Mouse (Mus musculus): ENCODE data around the gene Foxj2. TPM values are rescaled to one million over a fixed set of nuclear protein-coding genes. Genes with fewer than 3 reads are reported as not detected.

The Foxj2 gene
- polyA plus RNA-seq, 1 experiment from 2014 or later, result 8.8 TPM

GRCm38 (mm10) chr6:122786275-122786674, 33.4 kb upstream of the Foxj2 start:
- no peak overlapping the region for H3K4me3 ChIP-seq (ENCODE audit: low read depth, low read length)
- no peak overlapping the region for H3K4me2 ChIP-seq (ENCODE audit: low read depth, low read length)
- 31% methylated on average over 5 of the region's 5 CpGs for WGBS
- peak; percentile 71; the same call in 1 of the 2 replicates for ATAC-seq (ENCODE audit: low read depth)
- no peaks in the 10 kb centered on the region for H3K4me1 ChIP-seq (ENCODE audit: control insufficient read depth, insufficient read depth, low read length)
- no peaks in the 10 kb centered on the region for H3K36me3 ChIP-seq (ENCODE audit: control insufficient read depth, insufficient read depth, low read length)
- H3K27ac ChIP-seq (ENCODE audit: low read depth, low read length), result no peak overlapping the region
- no peak overlapping the region for H3K9ac ChIP-seq (replicated peaks; ENCODE audit: low read depth, low read length)
- H3K27me3 ChIP-seq (ENCODE audit: control insufficient read depth, insufficient read depth, low read length), result no peaks in the 10 kb centered on the region
- no peaks in the 10 kb centered on the region for H3K9me3 ChIP-seq (ENCODE audit: control insufficient read depth, low read length)

DNA sequence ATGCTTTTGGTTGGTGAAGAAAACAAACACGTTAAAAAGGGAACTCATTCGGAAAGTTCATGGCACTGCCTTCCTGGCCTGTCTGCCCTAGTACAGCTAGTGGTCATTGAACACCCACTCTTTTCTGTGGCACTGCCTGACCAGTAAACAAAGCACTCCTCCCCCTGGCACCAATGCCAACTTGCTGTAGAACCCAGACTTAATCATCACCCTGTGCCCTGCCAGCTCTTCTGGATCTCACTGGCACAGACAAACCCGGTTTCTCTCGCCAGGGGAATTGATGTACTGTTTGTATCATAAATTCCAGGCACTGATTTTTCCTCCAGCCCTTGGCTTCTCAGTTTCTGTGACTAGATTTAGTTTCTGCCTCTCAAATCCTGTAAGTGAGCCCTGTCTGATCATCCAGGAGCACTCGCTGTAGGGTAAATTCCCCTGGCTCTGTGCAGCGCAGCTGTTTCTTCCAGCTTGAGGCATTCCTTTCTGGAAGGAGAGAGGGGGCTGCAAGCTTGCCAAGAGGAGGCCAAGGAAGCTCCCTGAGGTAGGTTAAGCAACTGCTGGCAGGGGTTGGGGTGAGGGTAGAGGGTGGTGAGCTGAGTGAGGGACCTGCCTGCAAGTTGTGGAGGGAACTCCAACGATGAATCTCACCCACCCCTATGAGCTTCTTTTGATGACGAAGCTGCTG, 24.3 kb upstream of the Foxj2 start:
- Histone ChIP-seq H3K36me3 (ENCODE audit: control insufficient read depth, insufficient read depth, low read length) (no peaks in the 10 kb centered on the region), H3K9ac (replicated peaks; ENCODE audit: low read depth, low read length) (no peak overlapping the region), H3K27me3 (ENCODE audit: control insufficient read depth, insufficient read depth, low read length) (no peaks in the 10 kb centered on the region), H3K4me3 (ENCODE audit: low read depth, low read length) (no peak overlapping the region), H3K4me1 (ENCODE audit: control insufficient read depth, insufficient read depth, low read length) (no peaks in the 10 kb centered on the region), H3K4me2 (ENCODE audit: low read depth, low read length) (no peak overlapping the region), H3K9me3 (ENCODE audit: control insufficient read depth, low read length) (no peaks in the 10 kb centered on the region), H3K27ac (ENCODE audit: low read depth, low read length) (no peak overlapping the region)
- WGBS, result 82% methylated on average over 8 of the region's 8 CpGs
- ATAC-seq (ENCODE audit: low read depth), result no peak

DNA sequence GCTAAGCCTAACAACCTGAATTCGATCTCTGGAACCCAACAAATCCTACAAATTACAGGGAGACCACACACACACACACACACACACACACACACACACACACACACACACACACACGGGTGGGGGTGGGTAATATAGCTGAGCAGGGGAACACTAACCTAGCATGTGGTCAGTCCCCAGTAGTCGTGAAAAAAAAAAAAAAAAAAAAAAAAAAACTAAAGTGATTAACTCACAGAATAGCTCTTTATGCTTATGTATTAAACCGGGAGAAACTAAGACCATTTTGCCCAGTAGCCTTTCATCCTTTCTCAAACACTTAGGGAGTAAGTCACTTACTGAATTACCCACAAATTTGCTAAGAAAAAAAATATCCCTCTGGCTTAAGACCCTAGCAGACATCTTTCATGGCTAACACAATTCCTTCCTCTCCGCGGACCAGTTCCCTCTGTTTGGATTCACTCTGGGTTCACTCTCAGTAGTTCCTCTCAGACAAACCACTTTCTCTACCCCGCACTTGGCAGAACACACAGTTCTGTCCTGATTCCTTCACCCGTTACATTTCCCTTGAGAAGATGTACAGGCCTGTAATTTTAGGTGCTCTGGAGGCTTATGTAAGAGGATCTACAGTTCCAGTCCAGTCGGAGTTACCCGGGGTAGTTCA, 18.9 kb upstream of the Foxj2 start:
- Histone ChIP-seq H3K9me3 (ENCODE audit: control insufficient read depth, low read length) (no peaks in the 10 kb centered on the region), H3K27me3 (ENCODE audit: control insufficient read depth, insufficient read depth, low read length) (no peaks in the 10 kb centered on the region), H3K4me2 (ENCODE audit: low read depth, low read length) (peak overlapping the region; percentile 97), H3K4me1 (ENCODE audit: control insufficient read depth, insufficient read depth, low read length) (no peaks in the 10 kb centered on the region), H3K9ac (replicated peaks; ENCODE audit: low read depth, low read length) (peak overlapping the region; percentile 74; the same call in 1 of the 2 replicates), H3K4me3 (ENCODE audit: low read depth, low read length) (peak overlapping the region; percentile 59), H3K27ac (ENCODE audit: low read depth, low read length) (no peak overlapping the region), H3K36me3 (ENCODE audit: control insufficient read depth, insufficient read depth, low read length) (no peaks in the 10 kb centered on the region)
- no peak; the same call in 1 of the 2 replicates for ATAC-seq (ENCODE audit: low read depth)
- WGBS, result 46% methylated on average over 10 of the region's 10 CpGs

DNA sequence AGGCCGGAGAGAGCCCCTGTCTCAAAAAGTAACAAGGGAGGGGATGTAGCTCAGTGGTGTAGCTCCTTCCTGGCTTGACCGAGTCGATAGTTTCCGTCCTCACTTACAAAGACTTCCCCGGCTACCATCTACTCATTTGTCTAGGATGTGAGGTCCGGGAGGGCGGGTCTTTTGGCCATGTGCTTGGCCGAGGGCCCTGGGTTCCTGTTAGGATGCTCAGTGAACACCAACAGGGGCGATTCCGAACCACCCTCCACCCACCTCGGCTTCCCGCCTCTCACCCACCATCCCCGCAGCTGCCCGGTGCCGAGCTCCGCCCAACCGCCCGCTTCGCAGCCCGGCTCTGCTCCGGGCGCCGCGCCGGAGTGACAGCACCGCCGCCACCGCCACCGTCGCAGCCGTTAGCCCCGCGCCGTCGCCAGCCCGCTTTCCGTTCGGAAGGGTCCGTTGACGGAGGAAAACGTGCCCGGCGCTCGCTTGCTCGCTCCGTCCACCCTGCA, 18.4 kb upstream of the Foxj2 start, which contains the start of gene Slc2a3:
TSS of gene Slc2a3 (minus strand) at position 340 of the 500 bp plus-strand sequence.
- WGBS, result under 1% methylated on average over 46 of the region's 46 CpGs

DNA sequence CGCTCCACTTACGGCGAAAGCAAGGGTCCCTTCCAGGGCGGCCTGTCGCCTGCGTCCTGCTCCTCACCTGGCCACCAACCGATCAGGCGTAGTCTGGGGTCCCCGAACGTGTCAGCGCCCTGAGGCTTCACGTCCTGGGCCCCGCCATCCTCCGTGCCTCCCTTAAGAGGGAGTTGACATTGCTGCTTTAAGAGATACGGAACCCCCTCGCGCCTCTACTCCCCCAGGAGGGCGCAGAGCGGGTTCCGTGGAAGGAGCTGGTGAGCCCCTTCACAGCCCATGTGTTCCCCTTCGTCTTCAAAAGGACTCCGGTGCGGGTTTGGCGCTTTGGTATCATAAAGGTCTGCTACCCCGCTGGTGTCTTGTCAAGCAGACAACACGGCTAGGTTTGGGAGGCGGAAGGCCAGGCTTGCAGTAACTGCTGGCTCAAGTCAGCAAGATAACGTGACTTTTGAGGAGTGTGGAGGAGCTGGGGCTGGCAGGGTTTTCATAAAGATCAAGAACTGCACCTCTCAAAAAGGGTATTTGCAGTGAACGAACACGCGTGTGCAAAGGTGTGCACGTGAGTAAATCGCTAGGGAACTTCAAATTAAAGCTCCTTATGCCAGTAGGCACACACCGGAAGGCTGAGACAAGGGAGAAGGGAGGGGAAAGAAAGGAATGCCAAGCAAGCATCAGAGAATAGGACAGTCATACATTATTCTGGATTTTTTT, 17.8 kb upstream of the Foxj2 start:
- Histone ChIP-seq H3K27me3 (ENCODE audit: control insufficient read depth, insufficient read depth, low read length) (no peaks in the 10 kb centered on the region), H3K4me2 (ENCODE audit: low read depth, low read length) (peak overlapping the region; percentile 97), H3K9me3 (ENCODE audit: control insufficient read depth, low read length) (no peaks in the 10 kb centered on the region), H3K4me1 (ENCODE audit: control insufficient read depth, insufficient read depth, low read length) (no peaks in the 10 kb centered on the region), H3K4me3 (ENCODE audit: low read depth, low read length) (peak overlapping the region; percentile 59), H3K27ac (ENCODE audit: low read depth, low read length) (peak overlapping the region; percentile 39; the same call in 1 of the 2 replicates), H3K9ac (replicated peaks; ENCODE audit: low read depth, low read length) (peak overlapping the region; percentile 74), H3K36me3 (ENCODE audit: control insufficient read depth, insufficient read depth, low read length) (no peaks in the 10 kb centered on the region)
- ATAC-seq (ENCODE audit: low read depth), result peak; percentile 80
- 3% methylated on average over 34 of the region's 34 CpGs for WGBS

More for the DNA sequence above, 18.4 kb upstream of the Foxj2 start, which contains the start of gene Slc2a3:
- no peaks in the 10 kb centered on the region for H3K36me3 ChIP-seq (ENCODE audit: control insufficient read depth, insufficient read depth, low read length)
- H3K27me3 ChIP-seq (ENCODE audit: control insufficient read depth, insufficient read depth, low read length), result no peaks in the 10 kb centered on the region
- H3K4me3 ChIP-seq (ENCODE audit: low read depth, low read length), result peak within 1 kb of the TSS; percentile 59
- H3K9ac ChIP-seq (replicated peaks; ENCODE audit: low read depth, low read length), result peak within 1 kb of the TSS; percentile 74
- peak within 1 kb of the TSS; percentile 39; the same call in 1 of the 2 replicates for H3K27ac ChIP-seq (ENCODE audit: low read depth, low read length)
- peak within 1 kb of the TSS; percentile 97 for H3K4me2 ChIP-seq (ENCODE audit: low read depth, low read length)
- H3K9me3 ChIP-seq (ENCODE audit: control insufficient read depth, low read length), result no peaks in the 10 kb centered on the region
- H3K4me1 ChIP-seq (ENCODE audit: control insufficient read depth, insufficient read depth, low read length), result no peaks in the 10 kb centered on the region
- peak; percentile 81 for ATAC-seq (ENCODE audit: low read depth)

DNA sequence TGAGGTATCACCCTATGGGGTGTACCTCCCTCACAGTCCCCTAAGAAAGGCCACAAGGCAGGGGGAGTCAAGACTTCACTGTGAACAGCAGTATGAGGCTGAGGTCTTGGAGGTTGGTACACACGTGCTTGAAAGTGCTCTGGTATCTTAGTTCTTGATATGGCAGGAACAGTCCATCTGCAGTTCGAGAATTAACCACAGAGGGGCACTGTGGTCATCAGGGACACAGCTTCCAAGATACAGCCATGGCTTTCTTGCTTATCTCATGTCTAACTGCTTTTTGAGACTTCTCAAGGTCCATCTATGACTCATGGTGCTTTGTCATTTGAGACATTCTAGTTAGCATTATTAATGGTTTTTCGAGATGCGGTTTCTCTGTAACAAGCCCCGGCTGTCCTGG, 15.3 kb upstream of the Foxj2 start:
- H3K27me3 ChIP-seq (ENCODE audit: control insufficient read depth, insufficient read depth, low read length), result no peaks in the 10 kb centered on the region
- no peak overlapping the region for H3K27ac ChIP-seq (ENCODE audit: low read depth, low read length)
- H3K4me2 ChIP-seq (ENCODE audit: low read depth, low read length), result no peak overlapping the region
- H3K9me3 ChIP-seq (ENCODE audit: control insufficient read depth, low read length), result no peaks in the 10 kb centered on the region
- no peaks in the 10 kb centered on the region for H3K4me1 ChIP-seq (ENCODE audit: control insufficient read depth, insufficient read depth, low read length)
- no peak overlapping the region for H3K9ac ChIP-seq (replicated peaks; ENCODE audit: low read depth, low read length)
- no peak for ATAC-seq (ENCODE audit: low read depth)
- H3K36me3 ChIP-seq (ENCODE audit: control insufficient read depth, insufficient read depth, low read length), result no peaks in the 10 kb centered on the region
- WGBS, result 31% methylated on average over 5 of the region's 5 CpGs
- no peak overlapping the region for H3K4me3 ChIP-seq (ENCODE audit: low read depth, low read length)

DNA sequence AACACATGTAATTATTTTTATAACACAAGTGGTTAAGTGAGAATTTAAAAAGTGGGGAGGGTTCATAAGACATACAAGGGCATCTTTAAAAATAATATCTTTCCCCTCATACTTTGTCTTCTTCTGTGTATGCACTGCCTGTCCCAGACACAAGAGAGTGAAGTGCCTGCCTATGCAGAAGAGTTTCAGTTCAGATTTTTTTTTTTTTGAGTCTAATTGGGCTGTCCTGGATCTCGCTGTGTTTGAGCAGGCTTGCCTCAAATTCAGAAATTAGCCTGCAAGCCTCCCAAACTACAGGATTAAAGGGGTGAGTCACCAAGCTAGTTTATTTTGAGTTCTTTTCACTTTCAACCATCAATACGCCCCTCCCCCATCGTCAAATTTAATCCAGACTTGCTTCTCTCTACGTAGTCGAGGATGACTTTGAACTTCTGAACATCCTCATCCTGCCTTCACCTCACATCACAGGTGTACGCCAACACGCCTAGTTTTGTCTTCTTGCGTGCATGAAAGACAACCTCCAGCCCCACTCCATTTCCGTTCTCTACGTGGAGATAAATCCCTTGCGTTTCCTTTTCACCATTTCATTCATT, 9.6 kb upstream of the Foxj2 start:
- peaks cover 8% of the 10 kb centered on the region for H3K4me1 ChIP-seq (ENCODE audit: control insufficient read depth, insufficient read depth, low read length)
- H3K4me3 ChIP-seq (ENCODE audit: low read depth, low read length), result peak overlapping the region; percentile 50
- no peaks in the 10 kb centered on the region for H3K27me3 ChIP-seq (ENCODE audit: control insufficient read depth, insufficient read depth, low read length)
- no peak for ATAC-seq (ENCODE audit: low read depth)
- no peaks in the 10 kb centered on the region for H3K9me3 ChIP-seq (ENCODE audit: control insufficient read depth, low read length)
- peak overlapping the region; percentile 12; the same call in 1 of the 2 replicates for H3K9ac ChIP-seq (replicated peaks; ENCODE audit: low read depth, low read length)
- H3K27ac ChIP-seq (ENCODE audit: low read depth, low read length), result peak overlapping the region; percentile 95
- WGBS, result 2% methylated on average over 11 of the region's 11 CpGs
- H3K36me3 ChIP-seq (ENCODE audit: control insufficient read depth, insufficient read depth, low read length), result no peaks in the 10 kb centered on the region
- peak overlapping the region; percentile 66 for H3K4me2 ChIP-seq (ENCODE audit: low read depth, low read length)

DNA sequence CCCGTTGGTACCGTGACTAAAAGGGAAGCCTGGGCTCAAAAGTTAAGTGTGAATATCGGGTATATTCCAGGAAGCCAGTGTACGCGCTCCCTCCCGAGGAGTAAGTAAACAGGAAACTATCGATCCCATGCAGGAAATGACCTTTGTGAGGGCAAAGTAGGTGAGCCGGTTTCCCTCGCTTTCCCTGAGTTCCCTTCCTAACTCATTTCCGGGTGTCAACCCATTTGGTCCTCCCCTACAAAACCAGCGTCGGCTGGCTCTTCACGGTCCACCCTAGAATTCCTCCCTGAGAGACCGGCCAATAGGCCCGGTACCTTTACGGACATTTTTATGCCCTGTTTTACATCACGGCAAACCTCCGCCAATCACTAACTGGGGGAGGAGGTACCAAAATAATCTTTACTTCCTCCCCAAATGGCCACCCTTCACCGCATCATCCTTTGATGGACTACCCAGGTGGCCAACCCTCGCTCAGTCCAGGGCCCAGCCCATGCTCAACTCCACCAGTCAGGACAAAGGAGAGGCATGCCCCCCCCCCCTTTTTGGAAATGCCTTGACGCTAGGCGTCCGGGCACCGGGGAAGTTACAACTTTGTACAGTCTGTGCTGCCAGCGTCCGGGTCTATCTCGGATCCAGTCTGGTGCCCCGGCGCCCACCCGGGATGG, 9.0 kb upstream of the Foxj2 start:
- Histone ChIP-seq H3K27ac (ENCODE audit: low read depth, low read length) (peak overlapping the region; percentile 95), H3K9me3 (ENCODE audit: control insufficient read depth, low read length) (no peaks in the 10 kb centered on the region), H3K36me3 (ENCODE audit: control insufficient read depth, insufficient read depth, low read length) (no peaks in the 10 kb centered on the region), H3K9ac (replicated peaks; ENCODE audit: low read depth, low read length) (peak overlapping the region; percentile 60), H3K4me2 (ENCODE audit: low read depth, low read length) (peak overlapping the region; percentile 66), H3K4me1 (ENCODE audit: control insufficient read depth, insufficient read depth, low read length) (peaks cover 8% of the 10 kb centered on the region), H3K27me3 (ENCODE audit: control insufficient read depth, insufficient read depth, low read length) (no peaks in the 10 kb centered on the region), H3K4me3 (ENCODE audit: low read depth, low read length) (peak overlapping the region; percentile 50)
- peak; percentile 99 for ATAC-seq (ENCODE audit: low read depth)
- WGBS, result under 1% methylated on average over 30 of the region's 30 CpGs
